Mouse (Mus musculus): ENCODE results near the gene Krtap8-1.
A peak's percentile ranks its signal among the peaks of the same experiment; 100 is the strongest.

The Krtap8-1 gene

DNA sequence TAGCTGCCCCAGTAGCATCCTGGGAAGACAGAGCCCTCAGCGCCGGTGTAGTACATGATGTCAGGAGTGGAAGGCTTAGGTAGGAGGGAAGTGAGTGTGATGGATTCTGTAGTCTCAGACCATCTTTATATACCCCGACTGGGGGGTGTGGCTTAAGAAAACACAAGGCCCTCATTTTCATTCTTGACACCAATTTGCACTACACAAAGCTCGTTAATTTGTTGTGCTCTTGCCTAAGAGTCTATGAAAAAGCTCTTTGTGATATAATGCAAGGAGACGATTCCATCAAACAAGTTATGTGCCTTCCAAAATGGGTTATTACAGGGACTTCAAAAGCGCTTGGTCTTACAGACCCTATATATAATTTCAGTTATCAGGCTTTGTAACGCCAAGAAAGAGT, at the start of gene Krtap8-1:
Gene Krtap8-1 (minus strand): TSS at position 101 of the 400 bp plus-strand sequence.
- no peak for DNase-seq (ENCODE audit: low spot score in 2 of 2)

DNA sequence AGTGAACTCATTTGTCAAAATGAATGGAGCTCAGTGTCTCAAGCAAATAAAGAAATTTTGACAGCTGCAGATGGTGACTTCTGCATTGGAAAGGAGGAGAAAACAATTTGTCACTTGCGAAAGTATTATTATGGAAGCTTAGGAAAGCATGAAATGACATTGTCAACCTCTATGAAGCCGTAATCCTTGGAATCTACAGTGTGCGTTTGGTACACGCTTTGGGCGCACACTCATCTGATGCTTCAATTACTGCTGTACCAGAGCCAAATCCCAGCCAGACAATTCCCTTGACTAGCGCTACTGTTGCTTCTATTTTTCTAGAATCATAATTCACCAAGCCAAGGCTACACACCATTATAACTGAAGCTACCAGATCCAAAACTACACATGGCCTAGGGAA, 49.6 kb upstream of the Krtap8-1 start:
- DNase-seq (ENCODE audit: low spot score in 2 of 2), result no peak

- DNase-seq (ENCODE audit: low spot score in 2 of 2), result peak; percentile 55 to 70
Measured at GRCm38 (mm10) chr16:89530547-89530946, 42.8 kb upstream of the Krtap8-1 start.

DNA sequence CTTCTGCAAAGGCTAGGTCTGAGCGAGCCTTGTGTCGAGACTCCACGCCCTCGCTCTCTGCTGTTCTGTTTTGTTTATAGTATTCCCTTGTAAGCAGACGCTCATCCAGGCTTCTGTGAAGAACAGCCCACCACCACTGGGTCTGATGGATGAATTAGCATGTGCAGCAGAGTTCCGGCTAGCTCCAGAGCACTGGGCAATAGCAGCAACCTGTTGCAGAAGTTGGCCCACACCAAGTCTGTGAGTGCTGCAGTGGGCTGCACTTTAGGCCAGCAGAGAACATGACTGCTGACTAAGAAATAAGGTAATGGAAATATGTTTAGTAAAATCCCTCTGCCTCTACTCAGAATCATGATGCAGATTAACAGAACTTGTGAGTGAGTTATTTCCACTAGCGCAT, 42.1 kb upstream of the Krtap8-1 start:
- DNase-seq (ENCODE audit: low spot score in 2 of 2), result peak in 1 of 2 experiments; percentile 34

GRCm38 (mm10) chr16:89528380-89528779, 40.6 kb upstream of the Krtap8-1 start:
- peak in 1 of 2 experiments; percentile 39 for DNase-seq (ENCODE audit: low spot score in 2 of 2)

DNA sequence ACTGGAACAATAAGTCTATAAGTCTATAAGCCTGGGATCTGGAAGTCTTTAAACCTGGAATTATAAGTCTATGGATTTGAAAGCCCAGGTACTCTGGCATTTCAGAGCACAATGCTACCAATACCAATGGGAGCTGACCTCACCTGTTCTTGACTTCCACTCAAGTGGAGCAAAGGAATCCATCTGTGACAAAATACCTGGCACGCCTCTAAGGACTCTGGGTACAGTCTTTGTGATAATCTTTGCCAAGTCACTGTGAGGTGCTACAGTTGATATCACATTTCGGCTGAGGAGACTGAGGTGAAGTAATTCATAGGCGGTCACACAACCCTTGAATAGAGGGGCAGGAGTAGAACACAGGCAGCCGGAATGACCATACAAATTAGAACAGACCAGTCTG, 33.2 kb upstream of the Krtap8-1 start:
- DNase-seq (ENCODE audit: low spot score in 2 of 2), result no peak

DNA sequence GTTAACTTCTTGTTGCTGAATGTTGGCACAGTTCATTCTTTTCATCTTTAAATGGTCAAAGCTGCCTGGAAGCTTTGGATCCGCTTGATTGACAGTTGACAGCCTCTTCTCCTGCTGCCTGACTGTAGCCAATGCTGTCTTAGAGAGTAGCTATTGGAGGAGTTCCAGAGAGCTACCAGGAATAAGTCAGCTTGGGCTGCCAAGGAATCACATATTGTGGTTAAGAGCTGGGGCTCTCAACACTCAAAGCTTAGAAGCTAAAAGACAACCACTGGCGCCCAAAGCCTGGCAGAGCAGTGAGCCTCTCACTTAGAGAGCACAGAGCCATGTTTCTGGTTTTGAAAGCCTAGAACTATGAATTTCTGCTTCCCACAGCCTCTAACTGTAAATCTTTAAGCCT, 32.8 kb upstream of the Krtap8-1 start:
- peak; percentile 33 to 52 for DNase-seq (ENCODE audit: low spot score in 2 of 2)

- DNase-seq (ENCODE audit: low spot score in 2 of 2), result no peak
Measured at GRCm38 (mm10) chr16:89520091-89520490, 32.3 kb upstream of the Krtap8-1 start.

DNA sequence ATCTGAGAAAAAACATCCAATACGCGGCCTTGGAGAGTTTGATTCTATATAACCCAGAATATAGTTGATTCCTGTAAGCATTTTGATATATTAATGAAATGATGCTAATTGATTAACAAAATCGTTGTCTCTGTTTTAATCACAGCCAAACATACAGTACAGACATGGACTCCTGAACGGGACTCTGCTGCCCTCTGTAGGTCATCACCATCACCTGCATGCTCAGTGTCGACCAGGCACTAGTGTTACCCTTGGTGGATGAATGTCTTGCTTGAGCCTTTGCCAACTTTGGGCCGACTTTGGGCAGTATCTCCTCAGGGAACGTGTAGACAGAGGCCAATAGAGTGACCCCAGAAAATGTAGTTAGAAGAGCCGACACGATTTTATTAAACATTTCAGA, 29.9 kb upstream of the Krtap8-1 start:
- DNase-seq (ENCODE audit: low spot score in 2 of 2), result peak in 1 of 2 experiments; percentile 55

DNA sequence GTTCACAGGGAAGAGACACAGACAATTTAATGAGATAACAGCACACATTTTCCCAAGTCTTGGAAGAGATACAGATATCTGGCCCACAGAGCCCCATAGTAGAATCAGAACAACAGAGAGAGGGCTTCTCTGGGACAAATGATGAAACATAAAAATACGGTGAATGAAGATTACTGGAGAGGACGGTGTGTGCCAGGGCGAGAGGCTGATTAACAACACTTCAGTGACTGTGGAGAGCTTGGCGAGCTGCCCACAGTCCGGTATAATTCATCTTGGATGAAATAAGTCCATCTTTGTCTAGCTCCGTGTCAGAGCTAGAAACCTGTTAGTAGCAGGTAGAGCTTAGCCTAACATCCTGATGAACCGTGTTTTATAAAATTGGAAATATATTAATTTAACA, 25.7 kb upstream of the Krtap8-1 start:
- DNase-seq (ENCODE audit: low spot score in 2 of 2), result no peak

- no peak for DNase-seq (ENCODE audit: low spot score in 2 of 2)
Measured at GRCm38 (mm10) chr16:89508223-89508622, 20.5 kb upstream of the Krtap8-1 start, which contains the start of gene Krtap7-1. Gene Krtap7-1, minus strand, starts transcription at chr16:89508323.

DNA sequence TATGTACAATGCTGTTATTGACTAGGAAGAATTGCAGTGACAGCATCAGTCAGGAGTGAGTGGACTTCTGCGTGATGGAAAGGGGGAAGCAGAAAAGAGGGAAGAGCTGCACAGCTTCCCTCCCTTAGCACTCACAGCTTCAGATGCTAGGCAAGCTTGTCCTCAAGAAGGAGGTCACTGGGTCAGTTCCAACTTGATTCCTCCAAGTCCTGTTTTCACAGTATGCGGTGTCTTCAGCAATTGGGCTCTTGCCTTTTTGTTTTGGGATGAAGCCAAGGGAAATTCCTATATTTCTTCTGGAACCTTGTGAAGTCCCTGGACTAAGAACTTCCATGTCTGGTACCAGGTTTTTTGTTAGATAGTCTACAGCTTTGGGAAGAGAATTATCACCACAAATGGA, 15.8 kb upstream of the Krtap8-1 start:
- no peak for DNase-seq (ENCODE audit: low spot score in 2 of 2)

DNA sequence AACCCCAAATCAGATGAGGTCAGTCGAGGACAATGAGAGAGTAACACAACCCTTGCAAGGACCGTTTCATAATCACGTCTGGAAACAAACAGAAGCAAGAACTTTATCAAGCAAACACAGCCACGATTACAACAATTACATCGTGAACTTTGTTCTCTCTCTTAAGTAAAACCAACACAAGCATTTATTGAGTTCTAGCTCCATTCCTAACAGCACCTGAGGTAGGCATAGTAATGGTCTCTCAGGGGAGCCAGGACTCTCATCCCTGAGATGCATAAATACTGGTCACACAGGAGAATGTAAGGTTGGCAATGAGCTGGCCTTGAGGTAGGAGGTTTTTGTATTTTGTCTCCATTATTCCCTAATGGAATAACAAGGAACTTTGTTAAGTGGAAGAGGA, 14.1 kb upstream of the Krtap8-1 start:
- no peak for DNase-seq (ENCODE audit: low spot score in 2 of 2)

- no peak for DNase-seq (ENCODE audit: low spot score in 2 of 2)
Measured at GRCm38 (mm10) chr16:89497002-89497401, 9.2 kb upstream of the Krtap8-1 start.

DNA sequence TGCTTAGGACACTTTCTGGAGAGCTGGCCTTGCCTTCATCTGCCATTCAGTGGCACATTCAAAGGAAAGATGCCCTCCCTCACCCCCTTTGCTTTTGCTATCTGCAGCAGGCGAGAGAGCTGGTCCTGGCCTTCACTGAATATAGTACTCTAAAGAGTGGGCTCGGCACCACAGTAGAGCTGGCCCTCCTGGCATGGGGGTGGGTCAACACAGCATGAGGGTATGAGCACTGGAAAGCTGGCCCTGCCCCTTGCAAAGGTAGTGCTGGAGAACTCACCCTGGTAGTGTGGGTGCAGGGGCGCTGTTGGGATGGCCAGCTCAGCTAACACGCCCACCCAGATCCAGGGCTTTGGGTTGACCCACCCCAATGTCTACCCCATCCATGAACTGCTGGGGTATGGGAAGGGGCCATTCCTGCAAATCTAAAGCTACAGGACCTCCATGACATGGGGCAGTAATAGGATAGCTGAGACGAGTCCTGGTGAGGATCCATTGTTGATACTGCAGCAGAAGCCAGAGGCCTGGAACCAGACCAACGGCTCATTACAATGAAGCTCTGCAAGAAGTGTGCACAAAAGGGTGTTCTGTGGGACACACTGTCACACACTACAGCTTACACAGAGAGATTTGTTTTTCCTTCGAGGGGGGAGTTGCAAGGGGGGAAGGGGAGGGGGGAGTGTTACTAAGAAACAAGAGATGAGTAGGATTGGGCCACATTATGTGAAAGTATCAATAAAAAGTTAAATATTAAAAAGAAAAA, 7.8 kb upstream of the Krtap8-1 start:
- no peak for DNase-seq (ENCODE audit: low spot score in 2 of 2)

- DNase-seq (ENCODE audit: low spot score in 2 of 2), result no peak
Measured at GRCm38 (mm10) chr16:89477679-89478314, 10.0 kb downstream of the Krtap8-1 start.

DNA sequence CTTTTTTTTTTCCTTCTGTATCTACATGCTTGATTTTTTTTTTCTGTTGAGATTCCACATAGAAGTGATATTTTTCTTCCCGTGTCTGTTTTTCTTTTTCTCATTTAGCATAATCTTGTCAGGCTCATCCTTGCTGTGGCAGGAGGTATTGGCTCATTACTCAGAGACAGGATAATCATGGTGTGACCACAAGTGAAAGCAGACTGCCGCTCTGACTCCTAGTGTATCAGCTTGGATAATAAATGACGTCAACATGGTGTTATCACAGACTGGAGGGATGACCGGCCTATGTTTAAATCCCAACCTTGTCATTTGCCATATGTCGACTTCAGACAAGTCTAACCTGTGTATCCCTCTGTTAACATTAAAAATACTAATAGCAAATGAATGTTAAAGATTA, 26.6 kb downstream of the Krtap8-1 start:
- no peak for DNase-seq (ENCODE audit: low spot score in 2 of 2)
